Mouse (Mus musculus) layer of hippocampus, postnatal 10 days (tissue): Measurements from ENCODE around the gene Hemgn. TPM values are rescaled to one million over a fixed set of nuclear protein-coding genes. Genes with fewer than 3 reads are reported as not detected.

Experiments used
- DNase-seq, 2 experiments: peaks; one replicate each; pipeline ENCODE4 v3.0.0; 2021; ENCODE audit warnings: low spot score in 2 of 2
- long read RNA-seq: library from polyadenylated mRNA; stranded (forward); transcript quantifications from one replicate; pipeline ENCODE4 v2.0.0, GENCODE M21; 2023
- total RNA-seq, 2 experiments: library from RNA; stranded (reverse); gene quantifications; 2 replicates each; pipeline ENCODE4 v1.2.3; 2021

Hemgn gene
- not detected for total RNA-seq
- long read RNA-seq = 0 reads

- DNase-seq = no peak
Observed at GRCm38 (mm10) chr4:46413406-46413805, at the start of gene Hemgn. Gene Hemgn (minus strand): TSS chr4:46413506.

DNA sequence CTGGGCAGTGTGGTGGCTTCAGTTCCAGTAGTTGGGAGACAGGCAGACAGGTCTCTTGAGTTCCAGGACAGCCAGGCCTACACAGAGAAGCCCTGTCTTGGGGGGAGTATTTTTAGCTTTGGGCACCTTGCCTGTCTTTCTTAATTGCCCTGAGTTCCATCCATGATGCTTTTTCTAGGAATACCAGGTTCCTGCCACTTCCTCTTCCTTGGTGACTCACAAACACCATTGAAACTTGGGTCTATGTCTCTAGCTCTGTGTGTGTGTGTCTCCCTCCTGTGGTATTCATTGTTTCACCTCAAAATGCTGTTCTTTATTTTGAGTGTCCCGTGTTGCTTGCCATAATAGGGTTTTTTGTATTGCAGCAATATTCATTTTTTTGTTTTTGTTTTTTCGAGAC lies 45.1 kb upstream of the Hemgn start:
- no peak for DNase-seq

DNA sequence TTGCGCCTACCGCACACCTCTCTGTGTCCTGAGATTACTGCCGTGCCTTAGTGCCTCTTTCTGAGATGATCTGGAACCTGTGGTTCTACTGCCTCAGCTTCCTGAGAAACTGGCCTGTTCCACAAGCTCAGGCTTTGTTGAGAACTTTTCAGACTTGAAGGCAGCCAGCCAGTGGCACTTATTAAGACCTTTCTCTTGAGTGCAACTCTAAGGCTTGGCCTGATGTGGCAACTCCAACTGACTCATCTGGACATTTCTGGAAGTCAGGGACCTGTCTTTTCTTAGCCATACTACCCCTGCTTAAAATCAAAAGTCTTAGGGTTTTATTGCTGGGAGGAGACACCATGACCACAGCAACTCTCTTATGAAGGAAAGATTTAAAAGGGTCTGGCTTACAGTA lies 43.9 kb upstream of the Hemgn start:
- DNase-seq = no peak

DNA sequence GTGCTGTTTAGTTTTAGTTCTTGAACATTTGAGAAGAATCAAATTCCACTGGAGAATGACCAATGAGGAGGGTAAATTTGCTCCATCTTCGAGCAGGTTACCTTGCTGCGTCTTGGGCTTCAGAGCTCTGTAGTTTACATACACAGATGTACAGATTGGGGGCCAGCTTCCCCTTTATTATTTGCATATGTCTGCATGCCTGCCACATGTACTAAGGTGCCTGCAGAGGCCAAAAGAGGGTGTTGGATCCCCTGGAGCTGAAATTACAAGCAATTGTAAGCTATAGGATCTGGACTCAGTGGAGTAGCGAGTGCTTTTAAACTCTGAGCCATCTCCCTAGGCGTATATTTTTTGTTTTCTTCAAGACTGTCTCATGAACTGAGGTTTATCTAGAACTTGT lies 43.5 kb upstream of the Hemgn start:
- no peak for DNase-seq

DNA sequence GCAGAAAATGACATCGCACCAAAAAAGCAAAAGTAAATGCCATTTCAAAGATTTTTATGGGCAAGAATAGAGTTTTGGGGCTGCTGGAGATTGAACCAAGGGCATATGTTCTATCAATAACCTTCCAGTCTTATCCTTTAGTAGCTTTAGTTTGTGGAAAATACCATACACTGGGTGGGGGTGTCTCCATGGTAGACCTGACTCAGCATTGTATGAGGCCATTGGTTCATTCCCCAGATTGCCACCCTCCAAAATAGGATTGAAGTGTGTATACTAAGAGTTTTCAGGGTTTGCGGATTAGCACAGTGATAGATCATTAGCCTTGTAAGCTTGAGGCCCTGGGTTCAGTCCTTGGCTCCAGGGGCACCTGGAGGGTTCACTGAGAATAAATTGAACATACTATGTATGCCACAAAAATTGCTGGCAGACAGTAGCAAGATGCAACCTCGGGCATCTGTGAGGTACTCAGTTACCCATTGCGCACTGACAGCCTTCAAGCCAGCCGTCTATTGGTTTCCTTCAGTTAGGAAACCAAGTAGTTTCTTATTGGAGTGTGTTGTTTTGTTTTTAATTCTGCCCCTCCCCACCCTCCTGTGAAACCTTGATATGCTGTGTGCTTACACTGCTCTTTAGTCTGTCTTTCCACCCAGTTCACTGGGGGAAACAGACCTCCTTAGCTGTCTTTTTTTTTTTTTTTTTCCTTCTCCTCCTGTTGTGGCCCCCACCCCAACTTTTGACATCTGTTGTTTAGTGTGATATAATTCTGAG lies 41.0 kb upstream of the Hemgn start:
- DNase-seq = no peak

GRCm38 (mm10) chr4:46452855-46453719 lies 39.8 kb upstream of the Hemgn start:
- peak in 1 of 2 experiments; percentile 17 for DNase-seq

DNA sequence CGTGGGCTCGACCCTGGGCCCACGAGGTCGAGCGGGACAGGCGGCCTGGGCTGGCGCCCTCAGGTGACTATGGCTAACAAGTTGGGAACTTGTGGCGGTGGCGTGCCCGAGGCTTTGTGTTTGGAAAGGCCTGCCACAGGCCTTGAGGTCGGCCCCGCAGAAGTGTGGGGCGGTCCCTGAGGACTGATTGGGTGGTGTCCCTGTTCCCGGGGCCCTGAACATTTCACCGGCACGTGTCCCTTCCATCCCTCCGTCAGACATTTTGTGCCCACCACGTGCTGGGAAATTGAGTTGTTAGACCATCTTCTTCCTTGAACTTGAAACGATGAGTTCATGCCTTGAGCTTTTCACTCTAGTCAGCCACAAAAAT lies 39.2 kb upstream of the Hemgn start:
- peak; percentile 56 to 65 for DNase-seq

DNA sequence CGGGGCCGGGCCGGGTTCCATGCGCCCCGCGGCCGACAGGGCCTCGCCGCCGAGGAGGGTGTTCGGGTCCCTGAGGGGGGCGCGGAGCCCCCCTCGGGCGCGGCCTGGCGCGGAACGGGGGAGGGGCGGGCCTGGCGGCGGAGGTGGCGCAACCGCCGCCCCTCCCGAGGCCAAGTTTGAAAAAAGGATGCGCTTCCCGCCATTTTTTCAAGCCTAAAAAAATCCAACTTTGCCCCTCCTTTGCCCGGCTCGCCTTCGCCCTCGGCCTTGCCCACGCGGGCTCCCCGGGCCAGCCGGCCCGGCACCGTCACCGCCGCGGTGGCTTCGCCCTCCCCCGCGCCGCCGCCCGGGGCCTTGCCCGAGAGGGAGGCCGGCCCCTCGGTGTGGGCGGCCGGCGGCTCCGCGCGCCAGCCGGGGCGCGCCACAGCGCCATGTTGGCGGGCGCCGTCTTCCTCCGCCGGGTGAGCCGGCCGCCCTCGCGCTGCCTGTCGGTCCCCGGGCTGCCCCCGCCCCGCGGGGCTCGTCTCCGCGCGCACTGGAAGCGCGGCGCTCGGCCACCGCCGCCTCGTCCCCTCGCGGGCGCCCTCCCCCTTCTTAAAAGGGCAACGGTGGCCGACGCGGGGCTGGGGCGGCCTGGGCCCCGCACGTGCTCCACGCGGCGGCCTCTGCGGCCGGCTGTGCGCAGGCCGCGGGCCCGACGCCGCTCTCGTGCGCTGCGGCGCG lies 38.6 kb upstream of the Hemgn start:
- peak; percentile 68 to 78 for DNase-seq

DNA sequence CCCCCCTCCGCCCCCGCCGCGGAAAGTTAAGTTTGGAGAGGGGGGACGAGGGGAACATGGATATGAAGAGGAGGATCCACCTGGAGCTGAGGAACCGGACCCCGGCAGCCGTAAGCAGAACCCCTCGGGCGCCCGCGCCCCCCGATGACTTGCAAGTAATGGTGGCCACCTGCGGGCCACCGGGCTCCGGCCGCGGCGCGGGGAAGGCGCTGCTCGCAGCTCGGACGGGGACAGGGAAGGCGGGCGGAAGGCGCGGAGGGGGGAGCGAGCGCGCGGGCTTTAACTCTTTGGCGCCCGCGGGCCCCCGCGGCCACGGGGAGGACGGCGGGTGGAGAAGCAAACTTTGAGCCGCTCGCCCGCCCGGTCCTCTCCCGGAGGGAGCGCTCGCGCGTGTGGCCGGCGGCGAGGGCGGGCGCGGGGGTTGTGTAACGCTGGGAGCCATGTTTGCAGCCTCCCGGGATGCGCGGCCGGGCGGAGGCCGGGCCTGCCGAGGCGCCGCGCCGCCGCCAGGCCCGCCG lies 38.0 kb upstream of the Hemgn start:
- peak; percentile 72 to 84 for DNase-seq

GRCm38 (mm10) chr4:46450519-46451131 lies 37.3 kb upstream of the Hemgn start, which contains the start of gene Anp32b:
Gene Anp32b (plus strand): TSS chr4:46450902.
- peak; percentile 96 to 98 for DNase-seq

- no peak for DNase-seq
Observed at GRCm38 (mm10) chr4:46450020-46450518, 36.8 kb upstream of the Hemgn start.

DNA sequence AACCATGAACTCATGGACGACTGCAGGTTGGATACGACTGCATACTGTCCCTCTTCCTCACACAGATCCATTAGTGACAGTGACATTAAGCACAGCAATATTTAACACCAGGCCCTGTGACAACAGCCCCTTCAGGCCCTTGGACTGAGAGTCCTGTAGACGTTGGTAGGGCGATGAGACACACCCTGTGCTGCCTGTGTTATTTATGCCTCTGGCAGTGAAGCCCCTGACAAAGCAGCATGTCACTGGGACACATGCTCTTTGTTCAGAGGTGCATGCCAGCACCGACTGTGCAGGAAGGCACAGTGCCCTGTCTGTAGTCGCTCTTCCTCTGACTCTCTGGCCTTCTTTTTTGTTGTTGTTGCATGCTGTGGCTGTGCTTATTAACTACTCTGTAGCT lies 35.6 kb upstream of the Hemgn start:
- peak; percentile 25 to 36 for DNase-seq

DNA sequence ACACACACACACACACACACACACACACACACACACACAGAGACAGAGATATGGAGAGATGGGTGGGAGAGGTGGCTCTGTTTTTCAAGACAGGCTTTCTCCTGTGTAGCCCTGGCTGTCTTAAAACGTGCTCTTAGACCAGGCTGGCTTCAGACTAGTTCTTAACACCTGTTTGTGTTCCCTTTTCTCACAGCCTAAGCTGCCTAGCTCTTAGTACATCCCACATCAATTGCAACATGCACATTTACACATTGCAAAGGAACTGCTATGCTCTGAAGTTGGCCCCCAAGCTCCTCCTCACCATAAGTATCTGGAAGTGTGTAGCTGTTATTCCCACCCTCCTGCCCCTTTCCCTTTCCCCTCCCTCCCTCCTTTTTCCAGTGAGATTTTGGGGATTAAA lies 34.2 kb upstream of the Hemgn start:
- DNase-seq = no peak

DNA sequence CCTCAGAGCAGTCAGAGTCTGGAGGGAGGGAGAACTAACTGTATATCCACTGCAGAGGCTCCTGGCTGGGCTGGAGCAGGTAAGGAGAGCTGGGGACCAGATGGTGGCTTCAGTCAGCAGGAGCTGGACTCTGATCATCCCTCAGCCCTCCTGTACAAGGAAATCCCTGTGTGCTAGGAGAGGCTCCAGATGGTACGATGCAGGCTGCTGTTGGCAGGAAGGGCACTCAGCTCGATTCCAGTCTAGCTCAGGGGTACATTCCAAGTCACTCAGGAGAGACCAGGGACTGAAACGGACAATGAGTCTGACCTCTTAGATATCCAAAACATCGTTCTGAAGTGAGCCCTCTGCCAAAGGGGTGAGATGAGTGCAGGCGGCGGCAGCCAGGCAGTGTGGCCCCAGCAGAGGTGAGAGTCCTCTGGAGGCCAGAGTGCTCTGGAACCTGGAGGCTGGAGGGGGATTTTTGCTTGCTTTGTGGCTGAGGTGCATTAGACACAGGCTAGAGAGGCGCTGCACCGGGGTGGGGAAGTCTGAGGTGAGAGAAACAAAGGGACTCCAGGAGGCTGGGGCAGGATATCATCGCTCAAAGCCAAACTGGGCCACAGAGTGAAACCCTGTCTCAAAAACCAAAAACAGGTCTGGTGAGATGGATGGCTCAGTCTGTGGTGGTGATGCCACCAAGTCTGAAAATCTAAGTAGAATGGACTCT lies 32.1 kb upstream of the Hemgn start:
- no peak for DNase-seq

DNA sequence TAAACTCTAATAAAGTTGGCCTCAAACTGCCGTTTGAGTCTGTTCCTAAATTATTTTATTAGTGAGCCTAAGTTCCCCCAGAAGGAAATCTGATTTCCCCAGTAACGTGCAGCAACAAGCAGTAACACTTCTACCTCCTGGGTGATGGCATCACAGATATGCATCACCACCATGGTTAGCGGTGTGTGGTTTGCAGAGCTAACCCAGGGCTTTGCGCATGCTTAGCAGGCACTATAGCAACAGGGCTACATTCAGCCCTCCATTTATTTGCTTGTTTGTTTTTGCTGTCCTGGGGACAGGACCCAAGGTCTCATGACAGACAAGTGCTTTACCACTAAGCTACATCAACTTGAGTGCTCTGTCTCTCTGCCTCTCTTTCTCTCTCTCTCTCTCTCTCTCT lies 29.2 kb upstream of the Hemgn start:
- DNase-seq = no peak

DNA sequence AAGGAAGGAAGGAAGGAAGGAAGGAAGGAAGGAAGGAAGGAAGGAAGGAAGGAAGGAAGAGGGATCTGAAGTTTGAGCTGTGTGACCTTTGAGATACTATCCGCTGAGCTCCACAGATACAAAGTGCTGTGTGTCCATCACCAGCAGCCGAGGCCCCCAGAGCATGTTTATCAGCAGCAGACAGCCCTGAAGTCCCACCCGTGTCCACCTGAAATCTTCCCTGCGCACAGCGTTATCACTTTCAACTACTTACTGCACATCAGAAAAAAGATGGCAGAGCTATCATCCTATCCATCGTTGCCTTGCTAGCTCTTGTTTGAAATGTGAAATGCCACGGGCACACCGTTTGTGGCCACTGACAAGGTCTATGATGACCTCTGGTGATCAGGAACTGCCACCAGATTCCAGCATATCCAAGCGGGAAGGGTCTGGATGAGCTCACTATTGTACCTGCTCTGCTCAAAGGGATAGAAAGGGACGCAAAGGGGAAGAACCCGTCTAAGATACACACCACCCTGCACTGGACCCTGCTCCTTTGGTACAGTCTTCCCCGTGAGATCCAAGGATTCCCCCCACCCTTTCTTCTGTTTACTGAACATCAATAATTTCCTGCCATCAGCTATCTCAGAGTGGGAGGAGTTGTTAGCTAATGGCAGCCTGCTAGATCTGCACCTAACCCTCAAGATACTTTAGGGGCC lies 19.2 kb upstream of the Hemgn start:
- no peak for DNase-seq

DNA sequence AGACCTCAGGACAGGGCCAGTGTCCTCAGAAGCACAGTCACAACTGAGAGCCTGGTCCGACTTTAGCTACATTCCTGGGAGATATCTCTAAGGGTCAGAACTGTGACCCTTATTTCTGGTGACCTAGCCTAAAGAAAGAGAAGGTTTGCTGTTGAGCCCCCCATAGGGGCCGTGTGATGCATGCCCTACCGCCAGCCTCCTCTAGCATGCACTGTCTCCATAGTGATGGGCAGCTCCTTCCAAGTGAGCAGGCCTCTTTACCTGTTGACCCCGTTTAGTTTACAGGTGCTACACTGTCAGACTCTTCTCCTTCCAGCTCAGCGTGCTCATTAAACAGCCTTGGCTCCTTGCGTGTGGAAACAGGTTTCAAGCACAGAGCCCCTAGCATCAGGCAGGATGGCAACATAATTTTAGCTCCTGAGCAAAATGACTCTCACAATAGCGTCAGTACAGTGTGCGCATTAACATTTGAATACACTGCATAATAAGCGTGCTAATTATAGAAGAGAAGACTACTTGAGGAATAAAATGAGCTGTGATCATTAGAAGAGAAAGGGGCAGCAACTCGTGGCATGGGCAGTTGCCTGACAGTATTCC lies 15.7 kb upstream of the Hemgn start:
- peak in 1 of 2 experiments; percentile 25 for DNase-seq

DNA sequence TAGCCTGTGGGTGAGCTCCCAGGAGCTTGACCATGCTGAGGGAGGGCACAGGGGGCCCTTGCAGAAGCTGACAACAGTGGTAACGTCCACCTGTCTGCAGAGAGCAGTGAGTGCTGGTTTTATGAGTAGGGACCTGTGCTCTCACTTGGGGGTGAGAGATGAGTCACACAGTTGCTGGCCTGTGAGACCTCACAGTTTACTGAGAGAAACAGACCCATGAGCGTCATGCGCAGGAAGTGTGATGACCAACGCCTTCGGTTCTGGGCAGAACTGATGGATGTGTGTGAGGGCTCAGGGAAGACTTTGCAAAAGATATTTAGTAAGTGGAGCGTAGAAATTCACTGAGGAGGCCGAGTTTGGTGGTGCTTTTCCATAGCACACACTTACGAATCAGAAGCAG lies 9.3 kb upstream of the Hemgn start:
- DNase-seq = no peak

- DNase-seq = no peak
Observed at GRCm38 (mm10) chr4:46418851-46419250, 5.5 kb upstream of the Hemgn start.
